Mouse (Mus musculus) spleen, embryonic (tissue): ENCODE results near the gene Kcnn1.

ENCODE experiments used
- CTCF ChIA-PET: fragments of 350-600 bp; sonication (Branson Sonifier 250); formaldehyde crosslinking; loops from one replicate; lab custom pipeline; 2022; lab: Charles Lee

Kcnn1 gene

DNA sequence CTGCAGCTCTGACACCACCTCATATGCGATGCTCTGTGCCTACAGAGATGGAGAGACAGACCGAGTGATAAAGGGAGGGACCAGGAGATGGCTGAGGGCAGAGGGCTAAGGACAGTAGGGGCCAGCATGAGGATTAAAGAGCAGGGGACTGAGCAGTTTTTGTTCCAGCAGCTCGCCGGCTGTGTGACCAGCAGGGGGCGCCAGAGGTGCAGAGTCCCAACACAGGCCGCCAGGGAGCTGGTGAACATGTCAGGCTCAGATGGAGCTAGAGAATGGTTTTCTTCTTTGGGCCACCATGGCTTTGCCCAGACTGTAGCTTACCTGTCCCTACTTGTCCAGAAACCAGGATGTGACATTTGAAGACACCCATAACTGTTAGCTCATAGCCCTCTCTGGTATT, 18.5 kb downstream of the Kcnn1 start:
- CTCF ChIA-PET: interaction anchor here (0.7 to 1.9 kb wide), 4 partner anchors 10 to 24 kb away, joined by 3 to 12 read pairs (median 4); no protein-coding TSS in a partner anchor

DNA sequence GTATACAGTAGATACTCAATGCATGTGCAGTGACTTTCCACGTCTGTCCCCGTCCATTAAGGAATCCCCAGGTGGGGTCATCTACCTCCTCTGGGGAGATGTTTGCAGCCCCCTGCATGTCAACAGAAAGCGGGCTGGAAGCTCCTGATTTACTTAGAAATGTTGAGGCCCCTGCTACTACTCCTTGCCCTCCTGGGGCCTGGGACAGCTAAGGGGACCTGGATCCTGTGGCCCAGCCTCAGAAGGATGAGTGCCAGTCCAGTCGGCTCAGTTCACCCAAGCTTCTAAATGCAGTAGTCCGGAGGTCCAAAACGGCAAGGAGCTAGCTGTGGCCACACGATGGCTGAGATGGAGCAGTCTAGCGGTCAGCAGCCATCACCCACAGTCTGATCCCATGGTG, 19.1 kb downstream of the Kcnn1 start:
- CTCF ChIA-PET: interaction anchor here (0.6 to 1.9 kb wide), 3 partner anchors 22 to 26 kb away, joined by 4 to 12 read pairs (median 11); no protein-coding TSS in a partner anchor

DNA sequence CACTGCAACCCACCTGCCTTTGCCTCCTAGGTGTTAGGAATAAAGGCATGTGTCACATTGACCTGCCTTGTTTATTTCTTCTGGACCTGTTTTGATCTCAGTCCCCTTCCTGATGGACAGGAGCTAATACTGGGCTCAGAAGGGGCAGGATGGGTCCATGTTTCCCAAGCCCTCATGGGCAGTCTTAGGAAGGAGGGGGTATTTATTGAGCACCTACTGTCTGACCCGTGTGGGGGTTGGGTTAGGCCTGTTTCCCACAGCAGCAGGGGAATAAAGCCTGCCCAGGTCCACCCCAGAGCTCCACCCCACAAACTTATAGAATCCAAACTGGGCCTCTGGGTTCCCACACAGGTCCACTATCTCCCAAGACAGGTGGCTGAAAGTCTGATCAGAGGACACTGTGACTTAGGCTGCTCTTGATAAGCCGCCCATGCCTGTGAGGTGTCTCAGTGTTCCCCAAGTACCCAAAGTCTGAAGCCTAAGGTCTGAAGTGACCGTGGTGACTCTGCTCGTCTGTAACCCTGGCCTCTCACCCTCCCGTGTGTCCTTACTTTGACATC, 19.8 kb downstream of the Kcnn1 start:
- CTCF ChIA-PET: interaction anchor here (0.6 to 1.9 kb wide), 2 partner anchors 25 kb away, joined by 11 to 12 read pairs; no protein-coding TSS in a partner anchor

DNA sequence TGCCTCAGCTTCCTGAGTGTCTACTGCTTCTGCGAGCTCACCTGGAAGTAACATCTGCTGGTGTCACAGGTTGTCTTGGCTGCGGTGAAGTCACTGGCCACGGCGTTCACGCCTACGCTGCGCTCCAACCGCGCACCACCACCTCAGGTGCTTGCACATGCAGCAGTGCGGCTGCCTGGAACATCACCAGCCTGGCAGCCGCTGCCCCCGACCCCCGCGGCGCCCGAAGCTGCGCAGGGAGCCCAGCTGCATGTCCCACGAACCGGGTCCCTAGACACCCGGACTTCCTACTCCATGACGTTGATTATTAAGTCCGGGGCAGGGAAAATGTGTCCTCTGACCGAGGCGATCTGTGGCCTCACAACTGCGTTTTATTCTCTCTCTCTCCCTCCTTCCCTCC, 20.6 kb downstream of the Kcnn1 start:
- CTCF ChIA-PET: no interaction called here

DNA sequence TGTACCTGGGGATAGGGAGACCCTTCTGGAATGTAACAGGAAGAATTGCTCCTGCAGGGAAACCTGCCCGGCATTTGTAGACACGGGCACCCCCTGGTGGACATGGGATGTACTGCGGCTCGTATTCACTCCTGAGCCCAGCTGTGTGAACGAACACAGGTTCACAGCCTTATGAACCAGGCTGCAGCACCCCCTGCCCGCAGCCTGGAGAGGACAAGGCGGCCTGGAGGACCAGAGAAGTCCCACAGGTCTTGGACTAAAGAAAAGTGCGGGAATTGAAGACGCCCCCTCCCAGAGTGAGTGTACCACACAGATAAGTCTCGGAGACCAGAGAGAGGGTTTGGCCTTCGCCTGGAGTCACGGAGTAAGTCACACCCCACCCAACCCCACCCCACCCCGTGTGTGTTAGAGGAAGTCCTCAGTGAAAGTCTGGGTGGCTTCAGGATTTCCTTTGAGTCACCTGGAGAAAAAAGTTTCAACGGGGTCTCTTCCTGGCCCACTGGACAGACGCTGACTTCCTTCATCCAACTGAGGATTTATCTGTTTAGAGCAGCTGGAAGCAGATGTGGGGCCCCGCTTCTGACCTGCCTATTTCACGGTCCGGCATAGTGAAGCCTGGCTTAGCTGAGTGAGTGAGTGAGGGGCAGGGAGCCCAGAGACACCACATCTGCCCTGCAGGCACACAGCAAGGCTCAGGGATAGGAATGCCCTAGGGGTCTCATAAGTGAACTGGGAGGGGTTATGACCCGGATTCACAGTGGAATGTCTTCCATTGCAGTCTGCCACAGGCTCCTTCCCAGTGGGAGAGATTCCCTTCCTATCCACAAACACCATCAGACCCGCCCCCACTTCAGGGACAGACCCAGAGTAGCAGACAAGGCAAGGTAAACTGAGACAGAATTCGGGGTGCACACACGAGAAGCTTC, 21.6 kb downstream of the Kcnn1 start:
- CTCF ChIA-PET: no interaction called here

DNA sequence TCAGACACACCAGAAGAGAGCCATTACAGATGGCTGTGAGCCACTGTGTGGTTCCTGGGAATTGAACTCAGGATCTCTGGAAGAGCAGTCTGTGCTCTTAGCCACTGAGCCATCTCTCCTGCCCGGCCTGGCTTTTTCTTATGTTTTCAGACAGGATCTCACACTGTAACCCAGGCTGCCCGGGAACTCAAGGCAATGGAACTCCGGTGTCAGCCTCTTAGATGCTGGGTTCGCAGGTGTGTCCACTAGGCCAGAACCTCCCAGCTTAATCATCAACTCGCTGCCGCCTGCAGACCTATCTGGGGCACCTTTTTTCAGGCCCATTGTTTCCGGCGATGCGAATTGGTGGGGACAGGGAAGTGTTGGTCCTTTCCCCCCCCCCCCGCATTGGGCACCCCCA, 22.5 kb downstream of the Kcnn1 start:
- CTCF ChIA-PET: interaction anchor here (0.7 to 1.6 kb wide), 3 partner anchors 8 to 78 kb away, joined by 3 to 6 read pairs (median 4); no protein-coding TSS in a partner anchor

DNA sequence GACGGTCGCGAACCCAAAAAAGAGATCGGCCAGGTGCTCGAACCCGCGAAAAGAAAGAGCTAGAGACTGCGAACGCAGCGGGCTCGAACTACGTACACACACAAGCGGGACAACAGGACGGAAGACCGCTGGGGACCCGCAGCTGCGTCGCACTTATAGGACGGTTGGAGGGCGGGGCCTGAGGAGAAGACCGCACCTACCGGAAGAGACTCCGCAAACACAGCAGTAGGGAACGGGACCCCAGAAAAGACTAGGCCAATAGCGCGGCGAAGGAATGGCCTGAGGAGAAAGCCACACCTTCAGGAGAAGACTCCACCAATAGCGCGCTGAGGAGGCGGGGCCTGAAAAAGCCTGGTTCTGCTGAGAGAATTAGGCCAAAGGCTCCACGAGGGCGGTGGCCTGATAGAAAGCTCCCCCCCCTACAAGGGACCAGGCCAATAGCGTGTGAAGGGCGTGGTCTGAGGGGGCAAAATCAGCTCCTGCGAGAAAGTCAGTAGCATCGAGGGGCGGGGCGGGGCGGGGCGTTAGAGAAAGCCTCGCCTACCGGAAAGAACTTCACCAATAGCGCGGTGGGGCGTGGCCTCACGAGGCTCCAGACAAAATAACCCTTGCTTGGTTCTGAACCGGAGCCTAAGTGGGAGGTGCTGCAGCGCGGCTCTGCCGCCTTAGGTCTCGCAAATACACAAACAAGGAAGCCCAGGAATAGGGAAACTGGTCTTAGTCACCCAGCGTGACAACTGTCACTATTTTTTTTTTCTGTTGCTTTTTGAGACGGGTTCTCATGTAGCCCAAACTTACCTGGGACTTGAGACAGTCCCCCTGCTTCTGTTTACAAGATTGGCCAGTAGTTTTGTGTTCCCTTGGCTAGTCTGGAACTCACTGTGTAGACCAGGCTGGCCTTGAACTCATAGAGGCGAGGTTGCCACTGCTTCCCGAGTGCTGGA, 23.4 kb downstream of the Kcnn1 start, which contains the start of gene Arrdc2:
Gene Arrdc2 (minus strand): TSS at position 313 of the 944 bp plus-strand sequence.
- CTCF ChIA-PET: interaction anchor here (0.9 to 1.6 kb wide), 3 partner anchors 9 to 77 kb away, joined by 3 to 6 read pairs (median 4); partner anchors contain the start of gene Mast3

DNA sequence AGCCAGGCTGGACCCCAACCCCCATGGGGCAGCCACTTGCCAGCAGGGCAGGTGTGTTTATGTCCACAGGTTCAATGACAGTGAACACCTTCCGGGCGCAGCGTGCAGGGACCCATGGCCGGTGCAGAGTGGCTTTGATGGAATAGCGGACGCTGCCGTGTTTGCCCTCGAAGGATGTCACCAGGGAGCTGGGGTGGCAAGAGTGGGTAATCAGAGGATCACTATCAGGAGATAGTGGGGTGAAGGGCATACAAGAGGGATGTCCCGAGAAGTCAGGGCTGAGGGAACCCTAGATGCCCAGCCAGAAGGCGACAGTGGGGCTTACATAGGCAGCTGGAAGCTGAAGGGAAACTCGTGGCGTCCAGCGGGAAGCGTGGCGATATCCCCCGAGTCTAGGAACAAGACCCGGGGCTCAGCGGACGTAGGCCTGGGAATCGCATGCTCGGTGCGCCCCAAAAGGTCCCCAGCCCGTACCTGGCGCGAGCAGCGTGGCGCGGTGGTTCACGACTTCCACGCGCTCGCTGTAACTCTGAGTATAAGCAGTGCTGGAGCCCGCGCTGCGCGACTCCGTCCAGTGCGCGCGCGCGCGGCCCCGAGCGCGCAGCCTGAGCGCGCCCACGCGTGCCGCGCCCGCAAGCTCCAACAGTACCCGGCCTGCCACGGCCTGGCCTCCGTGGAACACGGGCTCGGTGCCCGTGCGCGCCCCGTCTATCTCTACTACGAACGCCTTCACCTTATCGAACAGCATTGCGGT, 24.2 kb downstream of the Kcnn1 start:
- CTCF ChIA-PET: interaction anchor here (1.0 to 1.6 kb wide), 2 partner anchors 33 to 76 kb away, joined by 3 to 6 read pairs; partner anchors contain the start of gene Mast3

DNA sequence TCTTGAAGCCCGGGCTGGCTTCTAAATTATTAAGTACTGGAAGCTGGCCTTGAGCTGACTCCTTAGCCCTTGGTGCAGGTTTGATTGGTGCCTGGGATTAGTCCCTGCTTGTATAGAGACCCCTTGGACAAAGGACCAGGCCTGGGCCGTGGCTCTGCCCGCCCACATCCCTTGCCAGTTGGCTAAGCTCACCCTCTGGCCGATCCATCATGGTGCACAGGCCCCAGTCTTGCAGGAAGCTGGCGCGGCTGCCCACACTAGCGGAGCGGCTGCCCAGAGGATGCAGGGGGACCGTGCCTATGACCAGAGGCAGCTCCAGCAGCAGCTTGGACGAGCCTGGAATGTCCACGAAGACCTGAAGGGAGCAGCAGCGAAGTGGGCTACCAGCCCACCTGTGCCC, 26.4 kb downstream of the Kcnn1 start:
- CTCF ChIA-PET: no interaction called here

DNA sequence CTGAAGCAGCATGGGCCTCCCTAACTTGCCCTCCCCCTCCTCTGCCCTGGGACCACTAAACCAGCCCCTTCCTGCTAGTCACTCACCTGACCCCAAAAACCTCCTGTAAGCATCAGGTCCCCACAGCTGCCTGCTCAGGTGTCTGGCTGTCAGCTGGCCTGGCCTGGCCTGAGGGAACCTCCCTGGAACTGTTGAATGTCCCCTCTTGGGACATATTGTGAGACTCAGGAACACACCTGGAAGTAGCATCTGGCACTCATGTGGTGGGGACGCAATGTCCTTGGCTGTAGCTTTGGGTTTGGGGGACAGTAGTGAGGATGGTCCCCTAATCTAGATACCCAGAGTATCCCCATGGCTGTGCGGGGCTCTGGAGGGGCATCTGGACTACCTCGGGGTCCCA, 29.0 kb downstream of the Kcnn1 start:
- CTCF ChIA-PET: no interaction called here

DNA sequence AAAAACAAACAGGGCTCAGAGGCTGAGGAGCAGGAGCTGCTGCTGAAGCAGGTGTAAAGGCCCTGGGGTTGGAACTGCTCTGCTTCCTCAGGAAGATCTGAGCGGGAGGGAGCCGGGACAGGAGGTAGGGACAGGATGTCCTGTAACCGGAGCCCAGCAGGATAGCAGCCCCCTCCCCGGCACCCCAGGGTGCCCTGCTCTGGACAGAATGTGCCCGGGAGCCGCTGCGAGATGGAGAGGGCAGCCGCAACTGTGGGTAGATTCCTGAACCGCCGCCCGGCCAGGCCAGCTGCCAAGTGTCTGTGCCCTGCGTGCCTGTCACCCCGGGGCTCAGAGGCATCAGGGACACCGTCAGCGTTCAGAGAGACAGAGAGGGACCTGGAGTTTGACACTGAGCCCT, 29.5 kb downstream of the Kcnn1 start:
- CTCF ChIA-PET: no interaction called here

DNA sequence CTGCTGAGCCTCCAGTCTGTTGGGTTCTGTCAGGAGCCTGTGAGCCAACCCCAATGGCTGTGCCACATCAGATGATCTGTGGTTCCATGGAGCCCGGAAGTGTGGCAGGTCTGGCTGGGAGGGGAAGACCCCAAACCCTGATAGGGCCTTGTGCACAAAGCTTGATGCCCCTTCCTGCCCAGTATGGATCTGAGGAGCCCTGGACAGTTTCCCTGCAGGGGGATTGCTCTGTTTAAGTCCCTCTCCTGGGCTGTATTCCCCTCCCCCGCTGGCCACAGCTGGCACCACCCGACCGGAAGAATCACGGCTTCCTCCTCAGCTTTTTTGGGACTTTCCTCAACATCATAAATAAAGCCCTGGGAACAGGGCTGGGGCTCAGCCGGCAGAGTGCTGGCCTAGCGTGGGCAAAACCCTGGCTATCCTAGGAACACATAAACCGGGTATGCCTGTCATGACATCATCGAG, 30.0 kb downstream of the Kcnn1 start:
- CTCF ChIA-PET: no interaction called here

DNA sequence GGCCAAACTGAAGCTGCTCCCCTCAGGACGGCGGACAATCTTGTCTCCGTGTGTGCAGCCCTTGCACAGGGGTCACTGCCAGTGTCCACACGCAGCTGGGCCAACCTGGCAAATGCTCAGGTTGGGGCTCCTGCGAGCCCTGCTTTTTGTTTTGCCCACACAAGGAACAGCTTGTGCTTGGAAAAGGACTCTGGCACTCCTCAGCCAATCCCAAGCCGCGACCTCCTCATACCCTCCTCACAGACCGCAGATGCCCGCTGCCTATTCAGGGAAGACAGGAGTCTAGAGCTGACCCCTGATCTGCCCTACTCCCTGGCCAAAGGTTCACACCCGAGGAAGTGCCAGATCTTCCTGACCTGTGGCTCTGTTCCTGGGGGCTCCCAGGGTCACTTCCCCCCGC, 30.7 kb downstream of the Kcnn1 start:
- CTCF ChIA-PET: no interaction called here

DNA sequence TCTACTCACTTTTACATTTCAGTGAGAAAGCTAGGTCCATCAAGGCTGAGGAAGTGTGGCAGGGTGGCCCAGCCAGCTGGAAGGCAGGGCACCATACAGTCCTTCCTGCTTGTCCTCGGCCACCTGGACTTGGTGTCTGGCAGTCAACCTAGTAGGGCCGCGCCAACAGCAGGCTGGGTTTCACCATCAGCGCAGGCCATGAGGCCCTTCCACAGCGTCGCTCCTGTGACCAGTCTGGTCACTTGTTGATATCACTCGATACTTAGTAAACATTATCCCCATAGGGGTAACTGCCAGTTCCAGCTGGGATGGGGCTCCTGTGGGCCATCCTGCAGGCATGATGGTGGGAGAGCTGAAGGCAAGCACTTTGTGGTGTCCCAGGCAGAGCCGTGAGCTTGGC, 31.5 kb downstream of the Kcnn1 start:
- CTCF ChIA-PET: no interaction called here

DNA sequence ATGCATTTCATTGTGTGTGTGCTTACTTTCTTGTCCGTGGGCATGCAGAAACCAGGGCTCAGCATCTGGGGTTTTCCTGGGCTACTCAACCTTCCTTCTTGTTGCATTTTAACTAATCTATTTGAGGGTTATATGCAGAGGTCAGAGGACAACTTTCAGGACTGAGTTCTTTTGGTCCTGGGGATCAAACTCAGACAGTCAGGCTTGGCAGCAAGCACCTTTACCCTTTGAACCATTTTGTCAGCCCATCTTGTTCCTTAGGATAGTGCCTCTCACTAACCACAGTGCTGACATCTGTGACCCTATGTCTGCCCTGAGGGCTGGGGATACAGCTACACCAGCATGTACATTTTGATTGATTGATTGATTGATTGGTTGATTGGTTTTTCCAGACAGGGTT, 35.3 kb downstream of the Kcnn1 start:
- CTCF ChIA-PET: interaction anchor here (0.6 kb wide), 2 partner anchors 134 to 1664 kb away, joined by 3 to 5 read pairs; no protein-coding TSS in a partner anchor

DNA sequence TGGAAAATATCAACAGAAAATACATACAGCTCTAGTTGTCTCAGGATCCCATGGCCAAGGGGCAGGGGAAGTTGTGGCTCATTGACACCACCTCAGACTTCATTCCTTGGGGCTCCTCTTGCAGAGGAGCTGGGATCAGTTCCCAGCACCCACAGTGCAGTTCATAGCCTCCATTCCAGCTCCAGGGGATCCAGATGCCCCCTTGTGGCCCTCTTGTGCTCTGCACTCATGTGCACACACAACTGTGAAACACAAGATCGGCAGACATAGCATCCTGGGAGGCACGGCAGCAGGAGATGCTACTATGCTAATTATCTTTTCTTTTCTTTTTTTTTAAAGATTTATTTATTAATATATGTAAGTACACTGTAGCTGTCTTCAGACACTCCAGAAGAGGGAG, 36.0 kb downstream of the Kcnn1 start:
- CTCF ChIA-PET: no interaction called here

DNA sequence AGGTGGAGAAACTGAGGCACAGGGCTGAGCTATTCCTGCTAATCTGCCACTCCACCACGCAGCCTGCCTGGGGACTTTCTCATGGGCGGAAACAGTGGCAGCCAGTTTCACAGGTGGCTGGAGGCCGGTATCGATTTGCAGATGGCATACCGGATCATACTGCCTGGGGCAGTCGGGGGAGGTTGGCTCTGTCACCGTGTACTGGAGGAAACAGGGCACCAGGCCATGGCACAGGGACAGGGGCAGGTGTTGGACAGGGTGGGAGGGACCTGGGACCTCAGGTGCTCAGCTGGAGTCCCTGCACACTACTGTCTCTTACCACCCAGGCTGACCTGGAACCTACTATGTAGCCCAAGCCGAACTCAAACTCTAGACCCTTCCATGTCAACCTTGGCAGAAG, 37.2 kb downstream of the Kcnn1 start:
- CTCF ChIA-PET: no interaction called here

DNA sequence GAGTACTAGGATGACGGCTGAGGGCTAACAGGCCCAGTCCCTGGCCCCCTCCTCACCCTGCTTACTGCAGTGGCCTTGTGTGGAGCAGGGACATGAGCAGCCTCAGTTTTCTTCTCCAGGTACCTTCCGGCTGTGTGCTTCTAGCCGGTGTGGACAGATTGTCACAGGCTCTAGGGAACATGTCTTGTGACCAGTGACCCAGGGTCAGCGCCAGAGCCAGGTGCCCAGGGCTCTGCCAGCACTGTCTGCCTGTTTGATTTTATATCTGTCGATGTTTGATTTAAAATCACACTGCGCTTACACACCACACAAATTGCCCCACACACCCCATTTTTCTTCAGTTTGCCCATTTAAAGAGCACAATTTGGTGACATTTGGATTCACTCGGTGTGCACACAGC, 39.3 kb downstream of the Kcnn1 start:
- CTCF ChIA-PET: interaction anchor here (1.1 kb wide), 1 partner anchor 21 kb away, joined by 3 read pairs; no protein-coding TSS in a partner anchor

DNA sequence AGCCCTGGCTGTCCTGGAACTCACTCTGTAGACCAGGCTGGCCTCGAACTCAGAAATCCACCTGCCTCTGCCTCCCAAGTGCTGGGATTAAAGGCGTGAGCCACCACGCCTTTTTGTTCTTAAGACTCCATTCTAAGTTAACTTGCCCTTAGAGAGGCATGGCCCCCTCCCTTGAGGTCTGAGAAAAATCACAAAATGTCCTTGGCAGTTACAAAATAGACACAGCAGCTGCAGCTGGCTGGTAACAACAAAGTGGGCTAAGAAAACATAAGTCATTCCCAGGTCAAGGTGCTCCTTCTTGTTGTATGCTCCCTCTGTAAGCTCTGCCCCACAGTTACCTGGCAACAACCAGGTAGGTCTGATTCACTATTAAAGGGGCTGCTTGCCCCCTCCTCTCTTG, 40.5 kb downstream of the Kcnn1 start:
- CTCF ChIA-PET: interaction anchor here (0.7 to 1.1 kb wide), 4 partner anchors 22 to 71 kb away, joined by 3 to 4 read pairs (median 4); no protein-coding TSS in a partner anchor

DNA sequence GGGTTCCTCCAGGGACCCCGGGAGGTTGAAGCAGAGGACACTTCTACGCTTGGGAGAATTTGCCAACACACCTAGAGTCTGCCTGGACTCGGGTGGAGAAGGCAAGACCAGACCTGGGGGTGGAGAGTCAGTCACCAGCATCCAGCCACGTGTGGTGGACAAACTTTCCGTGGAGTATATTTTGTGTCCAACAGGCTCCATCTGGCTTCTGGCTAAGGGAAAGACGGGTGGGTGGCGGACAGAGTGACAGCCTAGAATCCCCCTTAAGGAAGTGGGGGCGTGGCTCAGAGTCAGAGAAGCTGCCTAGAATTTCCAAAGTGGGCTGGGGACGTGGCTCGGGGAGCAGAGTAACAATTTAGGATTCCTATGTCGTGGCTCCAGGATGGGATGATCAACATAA, 41.1 kb downstream of the Kcnn1 start:
- CTCF ChIA-PET: interaction anchor here (0.9 to 1.0 kb wide), 2 partner anchors 22 to 70 kb away, joined by 3 to 4 read pairs; no protein-coding TSS in a partner anchor
